Mouse (Mus musculus) lung, adult 10 weeks (tissue): ENCODE results near the gene Atp7b. TPM values are rescaled to one million over a fixed set of nuclear protein-coding genes. Genes with fewer than 3 reads are reported as not detected.

ENCODE experiments used
- polyA plus RNA-seq: library from polyadenylated mRNA; stranded (reverse); fragments of 350-450 nt; fragmentation: Illumina TruSeq; extraction: RNeasy Lipid Tissue Mini Kit (QIAGEN cat#74804); gene quantifications from one replicate; pipeline ENCODE4 v1.2.3, GENCODE M21; 2014; ENCODE audit warnings: low read depth, low replicate concordance; ENCODE audit not compliant: insufficient read depth

The Atp7b gene
- 7.2 TPM for polyA plus RNA-seq

DNA sequence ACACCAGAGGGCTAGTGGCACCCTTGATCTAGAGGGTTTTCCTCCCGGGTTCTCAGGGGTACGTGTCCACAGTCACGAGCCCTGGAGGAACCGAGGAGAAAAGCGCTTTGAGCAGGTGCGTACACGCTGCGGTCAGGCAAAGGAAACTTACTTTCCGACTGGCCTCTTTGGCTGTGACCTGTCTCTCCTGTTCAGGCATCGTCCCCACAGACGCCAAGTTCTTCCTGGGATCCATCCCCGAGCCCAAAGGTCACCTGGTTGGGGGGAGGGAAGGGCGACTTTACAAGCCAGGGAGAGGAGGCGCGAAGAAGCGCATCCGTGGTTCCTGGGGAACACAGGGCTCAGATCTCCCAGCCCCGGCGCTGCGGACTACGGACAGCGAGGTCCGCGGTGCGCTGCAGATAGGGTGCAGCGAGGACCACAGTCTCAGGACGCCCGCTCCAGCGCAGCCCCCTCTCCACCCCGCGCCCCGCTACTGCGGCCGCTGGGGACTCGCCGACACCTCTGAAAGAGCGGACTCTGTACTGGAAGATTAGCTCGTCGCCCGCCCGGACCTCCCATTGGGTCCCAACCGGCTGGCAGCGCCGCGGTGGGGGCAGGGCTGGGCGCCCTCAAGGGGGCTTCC lies at the start of gene Atp7b:
Gene Atp7b, minus strand, starts transcription at position 485 of the 625 bp plus-strand sequence.

DNA sequence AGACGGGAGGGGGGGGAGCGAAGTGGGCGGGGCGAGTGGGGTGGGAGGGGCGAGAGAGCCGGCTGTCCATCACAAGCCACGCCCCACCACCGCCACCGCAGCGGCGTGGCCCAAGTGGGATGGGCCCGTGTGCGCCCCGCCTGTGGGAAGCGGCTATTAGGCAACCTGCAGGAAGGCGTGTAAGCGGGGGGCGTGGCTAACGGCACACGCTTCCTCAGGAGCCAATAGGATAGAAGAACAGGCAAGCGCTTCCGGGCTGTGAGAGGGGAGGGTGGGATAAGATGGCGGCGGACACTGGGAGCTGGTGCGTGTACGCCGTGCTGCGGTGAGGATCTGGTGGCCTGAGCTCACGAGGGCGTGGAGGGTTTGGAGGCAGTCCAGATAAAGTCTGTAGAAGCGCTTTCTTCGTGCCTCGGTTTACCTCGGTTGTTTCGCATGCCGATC lies 363 bp upstream of the Atp7b start, which contains the start of gene Alg11:
Gene Alg11, plus strand, starts transcription at position 276 of the 444 bp plus-strand sequence.

DNA sequence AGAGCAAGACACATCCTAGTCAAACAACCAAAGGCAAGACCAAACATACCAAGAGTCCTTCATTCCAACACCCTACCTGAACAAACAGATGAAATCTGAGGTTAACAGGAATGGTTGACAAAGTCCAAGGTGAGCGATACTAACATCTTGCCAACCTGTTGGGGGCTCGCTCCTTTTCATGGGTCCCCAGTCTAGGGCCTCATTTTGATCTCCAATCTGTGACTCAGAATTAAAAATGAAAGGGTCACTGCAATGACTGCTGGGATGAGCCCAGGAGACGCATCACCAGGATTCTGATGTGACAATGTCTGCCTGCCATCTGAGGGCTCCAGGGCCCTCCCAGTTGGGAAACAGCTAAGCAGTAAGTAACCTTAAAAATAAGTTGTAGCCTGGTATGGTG lies 90.6 kb downstream of the Atp7b start, which contains the start of gene Ccdc70:
Gene Ccdc70, plus strand, starts transcription at position 301 of the 400 bp plus-strand sequence.

DNA sequence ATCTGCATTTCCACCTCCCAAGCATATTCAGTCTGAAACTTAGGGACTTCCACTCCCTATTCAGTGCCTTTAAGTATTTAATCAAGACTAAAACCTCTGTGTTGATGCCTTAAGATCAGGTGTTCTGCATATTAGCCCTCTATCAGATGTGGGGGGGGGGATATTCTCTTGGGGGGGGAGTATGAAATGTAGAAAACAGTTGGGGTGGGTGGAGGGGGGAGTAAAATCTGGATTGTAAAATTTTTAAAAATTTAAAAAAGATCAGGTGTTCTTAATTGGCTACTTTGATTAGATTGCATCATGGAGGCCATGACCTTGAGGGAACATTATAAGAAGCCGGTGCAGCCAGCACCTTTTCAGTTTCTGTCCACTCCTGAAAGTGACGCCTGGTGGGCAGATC lies 101.7 kb downstream of the Atp7b start, which contains the start of gene Fam90a1a:
Gene Fam90a1a, plus strand, starts transcription at position 301 of the 400 bp plus-strand sequence.

DNA sequence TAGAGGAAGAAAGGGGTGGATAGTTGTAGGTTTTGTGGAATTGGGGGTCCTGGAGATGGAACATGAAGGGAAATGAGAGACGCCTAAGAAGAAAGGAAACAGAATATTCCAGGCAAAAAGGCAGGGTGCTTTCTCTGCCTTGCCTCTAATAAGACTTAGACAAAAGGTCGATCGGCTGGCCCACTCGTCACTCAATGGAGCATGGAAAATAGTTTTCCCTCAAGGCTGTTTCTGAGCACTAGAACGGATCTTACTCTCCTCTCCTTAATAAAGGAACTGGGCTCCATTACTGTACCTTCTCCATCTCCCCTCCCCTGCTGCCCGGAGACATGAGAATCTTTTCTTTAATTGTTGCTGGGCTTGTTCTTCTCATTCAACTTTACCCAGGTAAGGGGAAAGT lies 113.6 kb downstream of the Atp7b start, which contains the start of gene Defb13:
Gene Defb13, plus strand, starts transcription at position 301 of the 400 bp plus-strand sequence.

Other genes with a start within 250 kb of the Atp7b start
- not detected for gene Defb50, start 236.8 kb downstream of the Atp7b start, polyA plus RNA-seq
- gene Defb2, start 220.4 kb downstream of the Atp7b start, polyA plus RNA-seq: not detected
- gene Defb10, start 201.4 kb downstream of the Atp7b start, polyA plus RNA-seq: not detected
- gene Defb9, start 174.9 kb downstream of the Atp7b start, polyA plus RNA-seq: not detected
- gene Defb11, start 153.9 kb downstream of the Atp7b start, polyA plus RNA-seq: not detected
- not detected for gene Defb15, start 127.6 kb downstream of the Atp7b start, polyA plus RNA-seq
- gene Defb35, start 122.0 kb downstream of the Atp7b start, polyA plus RNA-seq: not detected
- not detected for gene Defb13, start 113.5 kb downstream of the Atp7b start, polyA plus RNA-seq
- gene Fam90a1a, start 101.6 kb downstream of the Atp7b start, polyA plus RNA-seq: not detected
- not detected for gene Ccdc70, start 90.5 kb downstream of the Atp7b start, polyA plus RNA-seq
- gene Alg11, start 416 bp upstream of the Atp7b start, polyA plus RNA-seq: 5.5 TPM
- gene Nek5, start 64.7 kb upstream of the Atp7b start, polyA plus RNA-seq: 7.0 TPM
- 1.9 TPM for gene Nek3, start 106.1 kb upstream of the Atp7b start, polyA plus RNA-seq
- 0.74 TPM for gene Ckap2, start 125.5 kb upstream of the Atp7b start, polyA plus RNA-seq
- 21.4 TPM for gene Vps36, start 132.5 kb upstream of the Atp7b start, polyA plus RNA-seq
- gene Thsd1, start 167.0 kb upstream of the Atp7b start, polyA plus RNA-seq: 10.5 TPM
- not detected for gene Tpte, start 223.1 kb upstream of the Atp7b start, polyA plus RNA-seq